In genomic region chr14:18468611-18469010, GRCm38 (mm10) we compare ENCODE assay signal across 10 mouse cellular contexts.
A peak's percentile ranks its signal among the peaks of the same experiment; 100 is the strongest.
DNase-seq lines count a peak whose midpoint lies in the region; ATAC-seq and TF ChIP-seq lines count a peak whose summit lies in the region.
"Had no signal": no experiment of that assay in that cellular context is flagged by ENCODE, and none has a peak within 500 bp of the region (broad histone marks: within the 10 kb centered on the region; RNA-seq: fewer than 3 reads in every experiment).

No protein-coding gene starts in this region.

- H3K9ac ChIP-seq in hindbrain, embryonic 16.5 days (ENCODE audit: low read depth, low read length): no peak overlapping the region
- H3K9ac ChIP-seq in hindbrain, embryonic 13.5 days: no peak overlapping the region

- H3K4me1 ChIP-seq in hindbrain, embryonic 16.5 days (ENCODE audit: control insufficient read depth, insufficient read depth, low read depth, low read length): no peaks in the 10 kb centered on the region
- H3K4me1 ChIP-seq in hindbrain, embryonic 13.5 days (replicated peaks): no peaks in the 10 kb centered on the region
- no peaks in the 10 kb centered on the region for H3K4me1 ChIP-seq in thymus, adult 2 months (replicated peaks; ENCODE audit: control insufficient read depth, insufficient read depth, low read length)

- H3K4me2 ChIP-seq in hindbrain, embryonic 16.5 days (ENCODE audit: low read length): no peak overlapping the region
- H3K4me2 ChIP-seq in hindbrain, embryonic 13.5 days: no peak overlapping the region

- no peaks in the 10 kb centered on the region for H3K27me3 ChIP-seq in hindbrain, embryonic 16.5 days (replicated peaks; ENCODE audit: control insufficient read depth, insufficient read depth, low read length)
- no peaks in the 10 kb centered on the region for H3K27me3 ChIP-seq in hindbrain, embryonic 13.5 days
- H3K27me3 ChIP-seq in thymus, adult 2 months (ENCODE audit: control insufficient read depth, insufficient read depth, low read length): no peaks in the 10 kb centered on the region

- DNase-seq in NIH3T3 (ENCODE audit: low read depth) (peak; percentile 80), MN1 (ENCODE audit: low spot score) (no peak)
- DNase-seq in cerebellum, adult 11 months: peak; percentile 28
- DNase-seq in heart, adult 8-10 months (ENCODE audit: low spot score): peak; percentile 21
- DNase-seq in thymus, adult 2 months: no peak
- DNase-seq in right cerebral cortex, postnatal 14 days: no peak
- DNase-seq: thymus, postnatal 14 days had no signal

- no peaks in the 10 kb centered on the region for H3K36me3 ChIP-seq in hindbrain, embryonic 16.5 days (ENCODE audit: control insufficient read depth, insufficient read depth, low read length)
- H3K36me3 ChIP-seq in hindbrain, embryonic 13.5 days: no peaks in the 10 kb centered on the region
- no peaks in the 10 kb centered on the region for H3K36me3 ChIP-seq in thymus, adult 2 months (ENCODE audit: control insufficient read depth, insufficient read depth, low read length)

- no peak for TF ChIP-seq CTCF in thymus, adult 2 months (IDR thresholded peaks at IDR 0.05; ENCODE audit: borderline replicate concordance, control insufficient read depth, extremely low read depth, insufficient read depth, low read length, poor library complexity)

- H3K4me3 ChIP-seq in hindbrain, embryonic 16.5 days (ENCODE audit: low read length): no peak overlapping the region
- no peak overlapping the region for H3K4me3 ChIP-seq in hindbrain, embryonic 13.5 days
- no peak overlapping the region for H3K4me3 ChIP-seq in thymus, adult 2 months (ENCODE audit: control insufficient read depth, insufficient read depth, low read length)
- H3K4me3 ChIP-seq: left cerebral cortex, adult 2 months had no signal

- no peak overlapping the region for H3K27ac ChIP-seq in hindbrain, embryonic 16.5 days (ENCODE audit: low read depth, low read length)
- H3K27ac ChIP-seq in hindbrain, embryonic 13.5 days: no peak overlapping the region
- no peak overlapping the region for H3K27ac ChIP-seq in thymus, adult 2 months (ENCODE audit: control insufficient read depth, insufficient read depth, low read length)
- H3K27ac ChIP-seq: left cerebral cortex, adult 2 months had no signal

- no peak for TF ChIP-seq POLR2A in thymus, adult 2 months (IDR thresholded peaks at IDR 0.05; ENCODE audit: control insufficient read depth, extremely low read depth, insufficient read depth, low read length, poor library complexity)

- H3K9me3 ChIP-seq in hindbrain, embryonic 16.5 days (ENCODE audit: control insufficient read depth, low read length): no peaks in the 10 kb centered on the region
- H3K9me3 ChIP-seq in hindbrain, embryonic 13.5 days: no peaks in the 10 kb centered on the region

- peak; percentile 37; the same call in 1 of the 2 replicates for ATAC-seq in hindbrain, embryonic 16.5 days
- no peak for ATAC-seq in hindbrain, embryonic 13.5 days (ENCODE audit: low FRiP score)

- WGBS in hindbrain, embryonic 16.5 days: 66% methylated on average over 3 of the region's 3 CpGs
- 75% methylated on average over 3 of the region's 3 CpGs for WGBS in hindbrain, embryonic 13.5 days
- 94% methylated on average over 3 of the region's 3 CpGs for WGBS in thymus, adult 2 months

Comparison
In these comparisons a context has a peak if more than half of its experiments do, and no peak if none do; other contexts are left out.
1. DNase-seq: peak in NIH3T3 (single experiment), cerebellum, adult 11 months (single experiment) and heart, adult 8-10 months (single experiment); none in thymus, adult 2 months (single experiment), MN1 (single experiment) and right cerebral cortex, postnatal 14 days (single experiment).